Mouse (Mus musculus): ENCODE measurements at regions not wholly inside any gene's neighbourhood (a gene's known extent, or its start where the extent isn't known, plus 50 kb on each side); places are given as distances from the start of the nearest gene placed in this dataset.

GRCm38 (mm10) chr10:117540112-117540594, 89.1 kb upstream of the Cpm start:
- Histone ChIP-seq H3K4me2 (no peak overlapping the region), H3K27me3 (replicated peaks) (no peaks in the 10 kb centered on the region), H3K36me3 (replicated peaks) (no peaks in the 10 kb centered on the region), H3K27ac (no peak overlapping the region), H3K4me3 (no peak overlapping the region), H3K9ac (no peak overlapping the region), H3K4me1 (no peaks in the 10 kb centered on the region), H3K9me3 (no peaks in the 10 kb centered on the region)
- WGBS: 97% methylated on average over 2 of the region's 2 CpGs
- no peak for ATAC-seq (replicated peaks)

DNA sequence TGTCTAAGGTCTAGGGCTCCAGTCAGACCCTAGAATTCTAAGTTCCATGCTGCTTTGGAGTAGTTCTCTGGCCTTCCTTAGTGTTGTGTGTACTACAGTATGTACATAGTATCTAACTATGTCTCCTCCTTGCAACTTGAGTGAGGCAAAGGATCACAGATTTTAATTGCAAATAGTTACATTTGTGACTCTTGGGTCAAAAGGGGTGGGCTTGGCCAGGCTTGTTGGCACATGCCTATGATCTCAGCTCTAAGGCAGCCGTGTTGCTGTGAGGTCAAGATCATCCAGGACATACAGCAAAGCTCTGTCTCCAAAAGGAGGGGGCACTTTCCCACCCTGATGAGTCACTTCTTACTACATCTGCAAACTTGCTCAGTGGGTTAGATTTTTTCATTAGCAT, 89.8 kb upstream of the Cpm start:
- H3K4me2 ChIP-seq: no peak overlapping the region
- H3K4me1 ChIP-seq: no peaks in the 10 kb centered on the region
- no peaks in the 10 kb centered on the region for H3K27me3 ChIP-seq (replicated peaks)
- H3K9me3 ChIP-seq: no peaks in the 10 kb centered on the region
- H3K9ac ChIP-seq: no peak overlapping the region
- WGBS: 81% methylated on average over 1 of the region's 1 CpGs
- H3K36me3 ChIP-seq (replicated peaks): no peaks in the 10 kb centered on the region
- H3K27ac ChIP-seq: no peak overlapping the region
- no peak overlapping the region for H3K4me3 ChIP-seq
- no peak for ATAC-seq (replicated peaks)

- Histone ChIP-seq H3K9me3 (no peaks in the 10 kb centered on the region), H3K27ac (no peak overlapping the region), H3K9ac (no peak overlapping the region), H3K36me3 (replicated peaks) (no peaks in the 10 kb centered on the region), H3K27me3 (replicated peaks) (no peaks in the 10 kb centered on the region), H3K4me1 (no peaks in the 10 kb centered on the region), H3K4me3 (no peak overlapping the region), H3K4me2 (no peak overlapping the region)
- ATAC-seq (replicated peaks): no peak
- 91% methylated on average over 5 of the region's 5 CpGs for WGBS
Observed at GRCm38 (mm10) chr10:117538725-117539124, 90.6 kb upstream of the Cpm start.

DNA sequence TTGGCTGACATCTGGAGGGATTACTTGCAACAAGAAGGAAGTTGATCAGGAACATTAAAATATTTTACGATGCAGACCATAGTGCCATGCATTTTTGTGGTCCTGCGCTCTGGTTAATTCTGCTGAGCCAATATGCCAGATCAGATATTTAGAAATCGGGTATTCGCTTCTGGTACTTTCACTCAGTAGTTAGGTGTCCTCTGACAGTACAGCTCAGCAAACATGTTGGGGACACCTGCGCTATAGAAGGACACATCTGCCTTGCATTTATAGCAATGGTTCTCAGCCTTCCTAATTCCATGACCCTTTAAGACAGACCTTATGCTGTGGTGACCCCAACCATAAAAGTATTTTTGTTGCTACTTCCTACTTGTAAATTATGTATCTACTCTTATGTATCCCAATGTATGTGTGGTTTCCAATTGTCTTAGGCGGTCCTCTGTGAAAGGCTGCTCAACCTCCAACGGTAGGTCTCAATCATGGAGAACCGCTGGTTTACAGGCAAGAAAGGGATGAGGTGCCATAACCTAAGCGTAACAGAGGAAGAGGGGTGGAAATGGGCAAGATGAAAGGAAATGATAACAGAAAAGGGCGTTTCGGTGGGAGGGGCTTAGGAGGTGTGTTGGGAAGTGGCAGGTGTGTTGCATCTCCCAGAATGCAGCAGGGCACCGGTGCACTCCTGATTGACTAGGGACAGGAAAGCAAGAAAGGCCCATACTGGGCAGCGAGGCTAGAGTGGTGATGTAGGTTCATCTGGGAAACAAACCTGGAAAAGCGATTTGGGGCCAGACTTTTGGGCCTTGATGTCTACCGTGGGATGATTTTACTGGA, 92.3 kb upstream of the Cpm start:
- 96% methylated on average over 15 of the region's 15 CpGs for WGBS
- H3K4me3 ChIP-seq: no peak overlapping the region
- H3K36me3 ChIP-seq (replicated peaks): no peaks in the 10 kb centered on the region
- H3K4me1 ChIP-seq: no peaks in the 10 kb centered on the region
- H3K4me2 ChIP-seq: no peak overlapping the region
- H3K27me3 ChIP-seq (replicated peaks): no peaks in the 10 kb centered on the region
- H3K9ac ChIP-seq: no peak overlapping the region
- no peak overlapping the region for H3K27ac ChIP-seq
- H3K9me3 ChIP-seq: no peaks in the 10 kb centered on the region
- ATAC-seq (replicated peaks): no peak

- H3K4me3 ChIP-seq: no peak overlapping the region
- H3K27ac ChIP-seq: no peak overlapping the region
- H3K36me3 ChIP-seq (replicated peaks): no peaks in the 10 kb centered on the region
- H3K4me1 ChIP-seq: no peaks in the 10 kb centered on the region
- ATAC-seq (replicated peaks): no peak
- H3K9me3 ChIP-seq: no peaks in the 10 kb centered on the region
- no peaks in the 10 kb centered on the region for H3K27me3 ChIP-seq (replicated peaks)
- WGBS: 91% methylated on average over 4 of the region's 4 CpGs
- H3K9ac ChIP-seq: no peak overlapping the region
- H3K4me2 ChIP-seq: no peak overlapping the region
Observed at GRCm38 (mm10) chr10:117535843-117536242, 93.5 kb upstream of the Cpm start.

DNA sequence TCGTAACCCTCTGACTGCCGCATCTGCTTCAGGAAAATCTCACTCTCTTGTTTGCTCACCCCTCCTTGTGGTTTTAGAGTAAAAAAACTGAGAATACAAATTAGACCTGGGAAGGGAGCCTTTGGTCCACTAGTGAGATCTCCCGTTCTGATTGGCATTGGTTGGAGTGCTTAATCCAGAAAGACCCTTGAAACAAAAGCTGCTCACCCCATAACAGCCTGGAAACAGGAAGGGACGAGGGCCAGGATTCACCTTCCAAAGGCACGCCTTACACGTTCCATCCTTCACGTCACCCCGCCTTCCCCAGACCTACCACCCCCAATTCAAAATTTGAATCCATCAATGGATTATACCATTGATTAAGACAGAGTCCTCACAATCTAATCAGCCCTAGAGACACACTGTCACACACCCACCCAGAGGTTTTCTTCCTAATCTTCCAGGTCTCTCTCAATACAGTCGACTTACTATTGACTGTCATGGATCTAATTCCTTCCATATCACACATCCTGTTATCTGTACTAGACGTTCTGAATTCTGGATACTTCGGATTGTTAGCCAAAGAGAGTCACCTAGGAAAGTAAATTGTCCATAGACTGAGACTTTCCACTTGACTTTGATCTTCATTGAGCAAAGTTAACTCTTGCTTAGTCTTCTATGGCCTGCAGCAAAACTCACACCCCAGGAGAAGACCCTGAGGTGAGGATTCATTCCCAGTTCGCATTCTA, 94.1 kb upstream of the Cpm start:
- Histone ChIP-seq H3K4me3 (no peak overlapping the region), H3K36me3 (replicated peaks) (no peaks in the 10 kb centered on the region), H3K27ac (no peak overlapping the region), H3K9me3 (no peaks in the 10 kb centered on the region), H3K4me1 (no peaks in the 10 kb centered on the region), H3K27me3 (replicated peaks) (no peaks in the 10 kb centered on the region), H3K9ac (no peak overlapping the region), H3K4me2 (no peak overlapping the region)
- ATAC-seq (replicated peaks): no peak
- 88% methylated on average over 12 of the region's 12 CpGs for WGBS

- H3K4me2 ChIP-seq: no peak overlapping the region
- H3K27me3 ChIP-seq (replicated peaks): no peaks in the 10 kb centered on the region
- no peak for ATAC-seq (replicated peaks)
- 87% methylated on average over 4 of the region's 4 CpGs for WGBS
- no peak overlapping the region for H3K27ac ChIP-seq
- no peaks in the 10 kb centered on the region for H3K36me3 ChIP-seq (replicated peaks)
- no peaks in the 10 kb centered on the region for H3K9me3 ChIP-seq
- H3K4me1 ChIP-seq: no peaks in the 10 kb centered on the region
- H3K4me3 ChIP-seq: no peak overlapping the region
- no peak overlapping the region for H3K9ac ChIP-seq
Observed at GRCm38 (mm10) chr10:117534478-117534877, 94.8 kb upstream of the Cpm start.

DNA sequence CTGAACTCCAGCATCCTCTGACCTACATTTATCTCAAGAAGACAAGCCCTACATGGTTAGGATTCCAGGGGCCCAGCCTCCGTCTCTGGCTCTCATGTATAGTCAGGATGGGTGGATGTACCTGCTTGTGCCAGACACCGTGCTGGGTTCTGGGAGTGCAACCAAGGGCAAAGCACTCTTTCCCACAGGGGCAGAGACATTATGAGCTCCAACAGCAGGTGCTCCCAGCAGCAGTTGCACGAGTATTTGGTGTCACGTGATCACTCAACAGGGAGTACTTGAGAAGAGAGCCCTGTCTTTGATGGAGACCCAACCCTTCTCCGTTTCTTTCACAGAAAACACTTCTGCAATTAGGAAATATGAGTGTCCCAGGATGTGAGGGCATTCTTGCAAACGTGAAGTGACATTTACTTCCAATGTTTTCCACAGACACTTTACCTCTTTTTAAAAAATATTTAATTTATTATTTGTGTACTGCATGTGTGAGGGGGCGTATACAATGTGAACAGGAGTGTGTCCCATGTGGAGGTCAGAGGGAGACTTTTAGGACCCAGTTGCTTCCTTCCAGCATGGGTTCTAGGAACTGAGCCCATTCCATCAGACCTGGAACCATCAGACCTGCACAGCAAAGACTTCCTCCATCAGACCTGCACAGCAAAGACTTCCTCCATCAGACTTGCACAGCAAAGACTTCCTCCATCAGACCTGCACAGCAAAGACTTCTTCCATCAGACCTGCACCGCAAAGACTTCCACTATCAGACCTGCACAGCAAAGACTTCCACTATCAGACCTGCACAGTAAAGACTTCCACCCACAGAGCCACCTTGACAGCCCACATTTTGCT, 95.5 kb upstream of the Cpm start:
- WGBS: 87% methylated on average over 8 of the region's 8 CpGs
- no peak for ATAC-seq (replicated peaks)
- H3K4me3 ChIP-seq: no peak overlapping the region
- no peaks in the 10 kb centered on the region for H3K4me1 ChIP-seq
- no peak overlapping the region for H3K27ac ChIP-seq
- no peak overlapping the region for H3K4me2 ChIP-seq
- no peaks in the 10 kb centered on the region for H3K36me3 ChIP-seq (replicated peaks)
- no peaks in the 10 kb centered on the region for H3K9me3 ChIP-seq
- no peak overlapping the region for H3K9ac ChIP-seq
- no peaks in the 10 kb centered on the region for H3K27me3 ChIP-seq (replicated peaks)

- H3K27me3 ChIP-seq (replicated peaks): no peaks in the 10 kb centered on the region
- no peaks in the 10 kb centered on the region for H3K36me3 ChIP-seq (replicated peaks)
- no peak for ATAC-seq (replicated peaks)
- H3K27ac ChIP-seq: no peak overlapping the region
- H3K4me1 ChIP-seq: no peaks in the 10 kb centered on the region
- no peak overlapping the region for H3K4me2 ChIP-seq
- H3K4me3 ChIP-seq: no peak overlapping the region
- no peaks in the 10 kb centered on the region for H3K9me3 ChIP-seq
- H3K9ac ChIP-seq: no peak overlapping the region
- 90% methylated on average over 1 of the region's 1 CpGs for WGBS
Observed at GRCm38 (mm10) chr10:117532750-117533540, 96.4 kb upstream of the Cpm start.

GRCm38 (mm10) chr10:117531798-117532747, 97.2 kb upstream of the Cpm start:
- WGBS: 84% methylated on average over 17 of the region's 17 CpGs

More at GRCm38 (mm10) chr10:117531798-117532747, 97.2 kb upstream of the Cpm start:
- Histone ChIP-seq H3K36me3 (replicated peaks) (no peaks in the 10 kb centered on the region), H3K27ac (no peak overlapping the region), H3K9me3 (no peaks in the 10 kb centered on the region), H3K27me3 (replicated peaks) (no peaks in the 10 kb centered on the region), H3K4me2 (no peak overlapping the region), H3K4me3 (no peak overlapping the region), H3K4me1 (no peaks in the 10 kb centered on the region), H3K9ac (no peak overlapping the region)
- no peak for ATAC-seq (replicated peaks)

Measured in midbrain, embryonic 15.5 days (tissue).